Mouse (Mus musculus) cerebellum, postnatal 14 days (tissue): ENCODE results near the gene Ina.

Experiments used
- DNase-seq, 2 experiments: peaks; one replicate each; pipeline ENCODE4 v3.0.0; 2021; ENCODE audit warnings: mixed read lengths in 2 of 2

Gene Ina

GRCm38 (mm10) chr19:47067096-47067882 is 52.8 kb downstream of the Ina start, which contains the start of gene Taf5:
Gene Taf5 (plus strand): TSS chr19:47067746.
- DNase-seq, result peak; percentile 98 to 99

GRCm38 (mm10) chr19:47067924-47068611 is 53.6 kb downstream of the Ina start:
- peak; percentile 79 to 80 for DNase-seq
